Mouse (Mus musculus): ENCODE results near the gene Hdac9. TPM values are rescaled to one million over a fixed set of nuclear protein-coding genes. Genes with fewer than 3 reads are reported as not detected.
A peak's percentile ranks its signal among the peaks of the same experiment; 100 is the strongest.

Gene Hdac9
- total and polyA plus RNA-seq, 2 experiments from 2014 or later, result 9.9 to 15.6 TPM

- no peaks in the 10 kb centered on the region for H3K9me3 ChIP-seq (ENCODE audit: low read length)
- WGBS, result 56% methylated on average over 9 of the region's 9 CpGs
- no peak for TF ChIP-seq CTCF (IDR thresholded peaks at IDR 0.05)
- H3K9ac ChIP-seq (replicated peaks; ENCODE audit: low read length, poor library complexity, severe bottlenecking), result no peak overlapping the region
- no peak overlapping the region for H3K4me3 ChIP-seq (ENCODE audit: low read depth, low read length)
- H3K27me3 ChIP-seq (ENCODE audit: insufficient read depth, low read length), result no peaks in the 10 kb centered on the region
- no peak overlapping the region for H3K4me2 ChIP-seq (ENCODE audit: low read depth, low read length, poor library complexity, severe bottlenecking)
- H3K27ac ChIP-seq (ENCODE audit: low read depth, low read length), result no peak overlapping the region
- H3K36me3 ChIP-seq (ENCODE audit: insufficient read depth, low read length), result no peaks in the 10 kb centered on the region
- ATAC-seq (ENCODE audit: low FRiP score), result no peak
- no peaks in the 10 kb centered on the region for H3K4me1 ChIP-seq (ENCODE audit: insufficient read depth, low read length)
- no peak for DNase-seq (ENCODE audit: low spot score)
Measured at GRCm38 (mm10) chr12:34220051-34220926, 696.6 kb downstream of the Hdac9 start.

GRCm38 (mm10) chr12:34218561-34218960 is 698.3 kb downstream of the Hdac9 start:
- DNase-seq (ENCODE audit: low spot score) (no peak), ATAC-seq (ENCODE audit: low FRiP score) (no peak)
- Histone ChIP-seq H3K9ac (replicated peaks; ENCODE audit: low read length, poor library complexity, severe bottlenecking) (no peak overlapping the region), H3K4me2 (ENCODE audit: low read depth, low read length, poor library complexity, severe bottlenecking) (no peak overlapping the region), H3K4me3 (ENCODE audit: low read depth, low read length) (no peak overlapping the region), H3K9me3 (ENCODE audit: low read length) (no peaks in the 10 kb centered on the region), H3K4me1 (ENCODE audit: insufficient read depth, low read length) (no peaks in the 10 kb centered on the region), H3K27me3 (ENCODE audit: insufficient read depth, low read length) (no peaks in the 10 kb centered on the region), H3K36me3 (ENCODE audit: insufficient read depth, low read length) (no peaks in the 10 kb centered on the region), H3K27ac (ENCODE audit: low read depth, low read length) (no peak overlapping the region)
- 96% methylated on average over 2 of the region's 2 CpGs for WGBS
- no peak for TF ChIP-seq CTCF (IDR thresholded peaks at IDR 0.05)

- H3K27me3 ChIP-seq (ENCODE audit: insufficient read depth, low read length), result no peaks in the 10 kb centered on the region
- no peak for DNase-seq (ENCODE audit: low spot score)
- ATAC-seq (ENCODE audit: low FRiP score), result no peak
- no peaks in the 10 kb centered on the region for H3K4me1 ChIP-seq (ENCODE audit: insufficient read depth, low read length)
- no peak overlapping the region for H3K9ac ChIP-seq (replicated peaks; ENCODE audit: low read length, poor library complexity, severe bottlenecking)
- no peaks in the 10 kb centered on the region for H3K36me3 ChIP-seq (ENCODE audit: insufficient read depth, low read length)
- no peak for TF ChIP-seq CTCF (IDR thresholded peaks at IDR 0.05)
- no peak overlapping the region for H3K4me3 ChIP-seq (ENCODE audit: low read depth, low read length)
- H3K4me2 ChIP-seq (ENCODE audit: low read depth, low read length, poor library complexity, severe bottlenecking), result no peak overlapping the region
- H3K27ac ChIP-seq (ENCODE audit: low read depth, low read length), result no peak overlapping the region
- no peaks in the 10 kb centered on the region for H3K9me3 ChIP-seq (ENCODE audit: low read length)
- 61% methylated on average over 17 of the region's 17 CpGs for WGBS
Measured at GRCm38 (mm10) chr12:34215023-34216020, 701.6 kb downstream of the Hdac9 start.

GRCm38 (mm10) chr12:34212162-34212561 is 704.7 kb downstream of the Hdac9 start:
- H3K36me3 ChIP-seq (ENCODE audit: insufficient read depth, low read length), result no peaks in the 10 kb centered on the region
- no peak for DNase-seq (ENCODE audit: low spot score)
- H3K4me1 ChIP-seq (ENCODE audit: insufficient read depth, low read length), result no peaks in the 10 kb centered on the region
- WGBS, result 77% methylated on average over 3 of the region's 3 CpGs
- H3K4me3 ChIP-seq (ENCODE audit: low read depth, low read length), result no peak overlapping the region
- no peak for ATAC-seq (ENCODE audit: low FRiP score)
- no peaks in the 10 kb centered on the region for H3K9me3 ChIP-seq (ENCODE audit: low read length)
- no peak overlapping the region for H3K9ac ChIP-seq (replicated peaks; ENCODE audit: low read length, poor library complexity, severe bottlenecking)
- H3K4me2 ChIP-seq (ENCODE audit: low read depth, low read length, poor library complexity, severe bottlenecking), result no peak overlapping the region
- no peak for TF ChIP-seq CTCF (IDR thresholded peaks at IDR 0.05)
- H3K27me3 ChIP-seq (ENCODE audit: insufficient read depth, low read length), result no peaks in the 10 kb centered on the region
- no peak overlapping the region for H3K27ac ChIP-seq (ENCODE audit: low read depth, low read length)

GRCm38 (mm10) chr12:34201471-34201870 is 715.4 kb downstream of the Hdac9 start:
- peak; percentile 13; the same call in 1 of the 2 replicates for TF ChIP-seq CTCF (IDR thresholded peaks at IDR 0.05)
- Histone ChIP-seq H3K4me3 (ENCODE audit: low read depth, low read length) (no peak overlapping the region), H3K27ac (ENCODE audit: low read depth, low read length) (no peak overlapping the region), H3K4me2 (ENCODE audit: low read depth, low read length, poor library complexity, severe bottlenecking) (no peak overlapping the region), H3K9me3 (ENCODE audit: low read length) (no peaks in the 10 kb centered on the region), H3K27me3 (ENCODE audit: insufficient read depth, low read length) (no peaks in the 10 kb centered on the region), H3K36me3 (ENCODE audit: insufficient read depth, low read length) (no peaks in the 10 kb centered on the region), H3K4me1 (ENCODE audit: insufficient read depth, low read length) (no peaks in the 10 kb centered on the region), H3K9ac (replicated peaks; ENCODE audit: low read length, poor library complexity, severe bottlenecking) (no peak overlapping the region)
- 80% methylated on average over 3 of the region's 3 CpGs for WGBS
- DNase-seq (ENCODE audit: low spot score) (no peak), ATAC-seq (ENCODE audit: low FRiP score) (no peak)

Data from midbrain, postnatal 0 days (tissue).